Mouse (Mus musculus) forebrain, postnatal 0 days (tissue): Measurements from ENCODE around the gene Hist1h2ak. TPM values are rescaled to one million over a fixed set of nuclear protein-coding genes. Genes with fewer than 3 reads are reported as not detected.
"Not testable (repeated sequence)": the region's sequence is repeated elsewhere in the genome, so short reads cannot be mapped to it uniquely, and the experiment has no call there.

ENCODE experiments used
- ATAC-seq: fragments of 200-750 bp; cut with Nextera tagmentation; 2 replicates; pipeline ENCODE4 v1.8.0; 2017; ENCODE audit warnings: mild to moderate bottlenecking, moderate library complexity
- DNase-seq: peaks from one replicate; pipeline ENCODE4 v3.0.0-alpha.2; 2015
- H3K27ac ChIP-seq: fragments of 300-500 bp; sonication (generic); 2 replicates; pipeline ENCODE4 v1.5.1; 2014; ENCODE audit warnings: low read depth, mild to moderate bottlenecking, antibody characterized with exemption, low read length, moderate library complexity, mixed read lengths
- H3K27me3 ChIP-seq: fragments of 300-500 bp; sonication (generic); 2 replicates; pipeline ENCODE4 v1.6.1; 2014; ENCODE audit warnings: mild to moderate bottlenecking, low read length, mixed read lengths; ENCODE audit not compliant: insufficient read depth
- H3K36me3 ChIP-seq: fragments of 300-500 bp; sonication (generic); 2 replicates; pipeline ENCODE4 v1.6.1; 2014; ENCODE audit warnings: mild to moderate bottlenecking, moderate library complexity; ENCODE audit not compliant: insufficient read depth
- H3K4me1 ChIP-seq: fragments of 300-500 bp; sonication (generic); 2 replicates; pipeline ENCODE4 v1.6.1; 2014; ENCODE audit warnings: antibody characterized with exemption; ENCODE audit not compliant: insufficient read depth
- H3K4me2 ChIP-seq: fragments of 300-500 bp; sonication (generic); 2 replicates; pipeline ENCODE4 v1.6.1; 2014; ENCODE audit warnings: low read depth, mild to moderate bottlenecking, moderate library complexity
- H3K4me3 ChIP-seq: fragments of 300-500 bp; sonication (generic); 2 replicates; pipeline ENCODE4 v1.5.1; 2014; ENCODE audit warnings: low read depth, low read length, mixed read lengths
- H3K9ac ChIP-seq: fragments of 300-500 bp; sonication (generic); 2 replicates; pipeline ENCODE4 v1.6.1; 2014; ENCODE audit warnings: mild to moderate bottlenecking
- H3K9me3 ChIP-seq: fragments of 300-500 bp; sonication (generic); 2 replicates; pipeline ENCODE4 v1.6.1; 2016; ENCODE audit warnings: low read length
- CTCF ChIP-seq: sonication (generic); IDR thresholded peaks from 2 replicates; pipeline ENCODE4 v1.5.1; 2016; ENCODE audit warnings: antibody characterized with exemption, control low read depth, low read depth
- WGBS: fragments of 180-500 bp; shearing (Covaris S2); extraction: QIAGEN DNeasy Blood & Tissue Kit; methylation state at CpG from one replicate; pipeline ENCODE4 v1.1.7; 2014; 5-methylcytosine and 5-hydroxymethylcytosine counted together
- polyA plus RNA-seq: library from polyadenylated mRNA; unstranded; fragments of >200 nt; fragmentation: Nextera tagmentation; extraction: Ambion mirVana; gene quantifications from 2 replicates; pipeline ENCODE4 v1.2.1, GENCODE M21; 2015
- total RNA-seq: library from RNA; depleted of rRNA; stranded (reverse); fragments of >200 nt; gene quantifications from 2 replicates; pipeline ENCODE4 v1.2.3, GENCODE M21; 2014

Hist1h2ak gene
- total and polyA plus RNA-seq, 2 experiments from 2014 or later, result 5.2 to 242 TPM

DNA sequence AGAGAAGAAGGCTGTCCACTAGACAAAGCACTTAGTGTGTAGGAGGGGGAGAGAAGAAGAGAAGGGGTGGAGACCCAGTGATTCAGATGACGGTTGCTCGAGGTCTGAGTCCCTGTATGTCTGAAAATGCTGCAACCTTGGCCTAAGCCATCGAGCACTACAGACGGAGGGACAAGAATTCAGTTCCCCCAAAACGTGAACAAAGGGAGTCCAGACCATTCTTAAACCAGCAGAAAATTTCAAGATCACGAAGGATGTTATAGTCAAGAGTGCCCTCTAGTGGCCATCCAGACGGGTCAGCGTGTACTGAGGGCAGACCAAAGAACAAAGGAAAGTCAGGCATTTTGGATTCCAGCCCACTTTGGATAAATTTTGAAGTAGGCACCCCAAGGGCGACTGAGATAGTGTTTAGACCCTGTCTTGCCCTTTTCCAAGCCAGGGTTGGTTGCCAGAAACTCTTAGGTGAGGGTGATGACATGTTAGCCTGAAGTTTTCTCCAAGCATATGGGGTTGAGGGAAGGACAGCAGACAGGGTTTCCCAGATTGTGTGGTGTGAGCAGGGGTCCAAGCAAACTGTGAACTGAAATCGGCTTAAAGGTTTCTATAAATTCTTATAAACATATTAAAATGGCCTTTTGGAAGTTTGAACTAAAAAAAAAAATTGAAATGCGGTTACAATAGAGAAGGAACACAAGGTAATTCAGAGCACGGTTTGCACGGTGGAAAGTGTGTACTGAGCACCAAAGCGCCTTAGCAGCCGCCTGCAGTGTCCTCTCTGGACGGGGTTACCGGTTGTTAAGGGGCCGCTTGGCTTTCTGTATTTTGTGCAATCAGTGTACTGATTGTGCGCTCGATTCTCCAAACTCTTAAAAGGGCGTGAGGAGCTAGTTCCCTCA, 19.4 kb downstream of the Hist1h2ak start:
- peak overlapping the region; percentile 64 for H3K9ac ChIP-seq
- peak; percentile 88 for TF ChIP-seq CTCF
- H3K4me2 ChIP-seq, result peak overlapping the region; percentile 69
- no peaks in the 10 kb centered on the region for H3K9me3 ChIP-seq
- H3K27ac ChIP-seq, result peak overlapping the region; percentile 94
- whole genome bisulfite sequencing, result under 1% methylated on average over 21 of the region's 21 CpGs
- H3K4me3 ChIP-seq, result peak overlapping the region; percentile 49
- H3K36me3 ChIP-seq, result no peaks in the 10 kb centered on the region
- H3K4me1 ChIP-seq, result peaks cover 4% of the 10 kb centered on the region; the same call in 1 of the 2 replicates
- DNase-seq (peak; percentile 93), ATAC-seq (peak; percentile 81)
- H3K27me3 ChIP-seq, result no peaks in the 10 kb centered on the region

DNA sequence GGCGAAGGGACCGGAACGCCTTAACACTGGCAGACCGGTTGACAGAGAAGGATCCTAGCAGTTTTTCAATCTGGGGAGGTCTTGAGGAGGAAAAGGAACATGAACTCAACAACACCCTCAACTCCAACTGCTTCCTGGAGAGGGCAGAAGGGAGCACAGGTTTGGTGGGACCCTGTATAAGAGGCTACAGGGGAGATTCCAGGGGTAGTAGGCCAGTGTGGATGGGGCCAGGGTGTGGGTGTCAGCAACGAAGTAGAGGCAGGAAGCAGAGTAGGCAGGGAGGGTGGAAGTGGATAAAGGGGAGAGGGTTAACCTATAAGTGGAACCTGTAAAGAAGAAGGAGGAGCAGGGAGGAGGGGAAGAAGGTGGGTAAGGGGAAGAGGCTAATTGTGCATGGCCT, 20.2 kb downstream of the Hist1h2ak start:
- Histone ChIP-seq H3K27ac (peak overlapping the region; percentile 94), H3K4me2 (0 out of 2 replicates have a peak overlapping the region, but pooled peaks have one; percentile 69)
- WGBS, result 73% methylated on average over 5 of the region's 5 CpGs

DNA sequence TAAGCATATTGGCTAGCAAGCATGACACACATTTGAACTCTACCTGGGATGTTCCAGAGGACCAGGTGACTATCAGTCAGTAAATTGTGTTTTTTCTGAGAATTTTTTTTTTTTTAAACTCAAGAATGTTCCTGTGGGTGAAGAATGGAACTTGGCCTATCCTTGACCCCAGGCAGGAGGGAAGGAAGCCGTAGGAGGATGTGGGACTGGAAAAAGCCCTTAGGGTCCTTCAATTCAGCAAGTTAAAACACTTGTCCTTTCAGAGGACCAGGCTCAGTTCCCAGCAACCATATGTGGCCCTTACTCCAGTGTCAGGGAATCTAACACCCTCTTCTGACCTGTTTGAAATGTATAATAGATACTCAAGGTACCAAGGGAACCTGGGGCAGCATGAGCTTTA, 24.1 kb downstream of the Hist1h2ak start:
- ATAC-seq (no peak), DNase-seq (no peak)
- no peak overlapping the region for H3K4me2 ChIP-seq
- no peaks in the 10 kb centered on the region for H3K9me3 ChIP-seq
- no peak overlapping the region for H3K27ac ChIP-seq
- H3K4me3 ChIP-seq, result no peak overlapping the region
- TF ChIP-seq CTCF, result no peak
- no peaks in the 10 kb centered on the region for H3K4me1 ChIP-seq
- H3K36me3 ChIP-seq, result no peaks in the 10 kb centered on the region
- no peak overlapping the region for H3K9ac ChIP-seq
- no peaks in the 10 kb centered on the region for H3K27me3 ChIP-seq
- WGBS, result 80% methylated on average over 1 of the region's 1 CpGs

More for the DNA sequence above, 20.2 kb downstream of the Hist1h2ak start:
- ATAC-seq (peak; percentile 5; the same call in 1 of the 2 replicates), DNase-seq (no peak)
- Histone ChIP-seq H3K4me3 (no peak overlapping the region), H3K27me3 (no peaks in the 10 kb centered on the region), H3K36me3 (no peaks in the 10 kb centered on the region), H3K9me3 (no peaks in the 10 kb centered on the region), H3K4me1 (peaks cover 4% of the 10 kb centered on the region; the same call in 1 of the 2 replicates), H3K9ac (peak overlapping the region; percentile 64; the same call in 1 of the 2 replicates)
- peak; percentile 43 for TF ChIP-seq CTCF

DNA sequence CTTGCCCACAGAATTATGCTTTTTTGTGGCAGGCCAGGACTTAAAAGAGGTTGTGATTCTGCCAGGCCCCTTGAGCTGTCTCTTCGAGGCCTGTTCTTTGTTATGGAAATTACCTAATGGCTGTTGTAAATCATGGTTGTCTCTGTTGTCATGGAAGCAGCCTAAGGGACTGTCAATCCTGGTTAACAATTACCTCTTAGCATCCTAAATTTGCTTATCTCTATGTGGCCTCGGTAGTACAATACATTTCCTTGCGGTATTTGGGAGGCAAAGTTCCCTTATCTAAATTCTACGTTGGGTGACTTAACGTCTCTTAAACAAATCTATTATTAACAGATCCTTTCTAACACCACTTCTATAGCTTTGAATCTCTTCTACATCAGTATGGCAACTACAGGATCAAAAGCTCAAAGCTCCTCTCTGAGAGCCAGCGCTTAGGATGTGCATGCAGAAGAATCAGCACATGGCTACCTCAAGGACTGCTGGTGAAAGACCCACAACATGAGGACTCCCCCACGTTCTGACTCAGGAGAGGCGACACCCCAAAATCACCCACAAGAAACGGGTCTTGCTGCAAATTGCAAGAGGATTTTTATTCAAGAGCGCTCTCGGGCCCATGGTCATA, 25.6 kb downstream of the Hist1h2ak start:
- Histone ChIP-seq H3K4me2 (no peak overlapping the region), H3K36me3 (no peaks in the 10 kb centered on the region), H3K9ac (no peak overlapping the region), H3K4me3 (no peak overlapping the region), H3K4me1 (no peaks in the 10 kb centered on the region), H3K27ac (no peak overlapping the region), H3K9me3 (no peaks in the 10 kb centered on the region), H3K27me3 (no peaks in the 10 kb centered on the region)
- TF ChIP-seq CTCF, result no peak
- DNase-seq (peak; percentile 11), ATAC-seq (peak; percentile 55)
- WGBS, result 29% methylated on average over 11 of the region's 11 CpGs

DNA sequence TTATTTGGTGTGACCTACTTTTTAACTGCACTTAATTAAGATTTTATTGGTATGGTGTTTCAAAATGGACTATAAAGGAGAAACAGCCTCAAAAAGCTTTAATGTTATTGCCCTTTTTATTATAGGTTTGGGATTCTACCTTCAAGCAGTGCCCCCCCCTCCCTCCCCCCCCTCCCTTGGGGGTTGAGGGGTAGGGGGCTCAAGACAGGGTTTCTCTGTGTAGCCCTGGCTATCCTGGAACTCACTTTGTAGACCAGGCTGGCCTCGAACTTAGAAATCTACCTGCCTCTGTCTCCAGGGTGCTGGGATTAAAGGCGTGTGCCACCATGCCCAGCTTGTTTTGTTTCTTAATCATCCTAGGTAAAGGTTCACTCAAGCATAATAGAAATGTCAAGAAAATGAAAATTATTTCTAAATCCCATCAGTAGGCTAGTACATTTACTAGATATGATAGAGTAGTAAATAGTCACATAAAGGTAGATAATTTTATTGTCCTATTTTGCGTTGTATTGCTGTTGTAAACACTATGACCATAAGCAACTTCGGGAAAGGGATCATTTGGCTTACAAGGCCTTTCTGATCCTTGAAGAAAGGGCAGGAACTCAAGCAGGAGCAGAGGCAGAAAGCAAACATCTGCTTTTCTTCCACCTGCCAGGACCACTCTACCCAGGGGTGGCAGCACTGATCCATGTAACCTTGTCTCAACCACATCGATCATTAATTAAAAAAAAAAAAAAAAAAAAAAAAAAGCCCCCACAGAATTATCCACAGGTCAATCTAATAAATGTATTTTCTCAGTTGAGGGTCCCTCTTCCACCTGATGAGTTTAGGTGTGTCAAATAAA, 30.4 kb downstream of the Hist1h2ak start:
- no peak for DNase-seq
- H3K4me3 ChIP-seq, result no peak overlapping the region
- H3K9me3 ChIP-seq, result no peaks in the 10 kb centered on the region
- no peak overlapping the region for H3K27ac ChIP-seq
- ATAC-seq, result no peak
- H3K27me3 ChIP-seq, result no peaks in the 10 kb centered on the region
- 22% methylated on average over 5 of the region's 5 CpGs for WGBS
- peak overlapping the region; percentile 63; the same call in 1 of the 2 replicates for H3K4me2 ChIP-seq
- no peak overlapping the region for H3K9ac ChIP-seq
- peaks cover 11% of the 10 kb centered on the region for H3K4me1 ChIP-seq
- TF ChIP-seq CTCF, result no peak
- H3K36me3 ChIP-seq, result no peaks in the 10 kb centered on the region

DNA sequence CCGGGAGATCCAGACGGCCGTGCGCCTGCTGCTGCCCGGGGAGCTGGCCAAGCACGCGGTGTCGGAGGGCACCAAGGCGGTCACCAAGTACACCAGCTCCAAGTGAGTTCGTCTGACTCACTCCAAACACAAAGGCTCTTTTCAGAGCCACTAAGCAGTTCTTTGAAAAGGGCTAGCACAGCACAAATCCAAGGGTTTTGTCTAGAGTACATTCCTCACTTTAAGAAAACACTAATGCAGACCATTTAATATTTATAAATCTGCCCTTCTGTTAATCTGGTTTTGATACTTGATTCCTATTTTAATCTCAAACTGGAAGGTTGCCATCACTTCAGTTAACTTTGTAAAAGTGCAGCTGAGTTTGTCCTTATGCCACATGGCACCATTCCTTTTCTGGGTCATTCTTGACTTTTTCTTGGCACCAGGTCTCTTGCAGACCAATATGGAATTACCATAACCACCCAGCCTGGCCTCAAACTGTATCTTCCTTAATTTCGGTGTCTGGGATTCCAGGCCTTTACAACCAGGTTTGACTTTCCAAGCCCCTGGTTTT, 31.2 kb downstream of the Hist1h2ak start:
- H3K9ac ChIP-seq, result peak overlapping the region; percentile 50
- H3K4me1 ChIP-seq, result peaks cover 15% of the 10 kb centered on the region
- peak overlapping the region; percentile 70; the same call in 1 of the 2 replicates for H3K27ac ChIP-seq
- no peak for TF ChIP-seq CTCF
- H3K4me2 ChIP-seq, result peak overlapping the region; percentile 63
- DNase-seq, result peak; percentile 49
- no peaks in the 10 kb centered on the region for H3K9me3 ChIP-seq
- H3K36me3 ChIP-seq, result no peaks in the 10 kb centered on the region
- 3% methylated on average over 11 of the region's 11 CpGs for WGBS
- H3K27me3 ChIP-seq, result no peaks in the 10 kb centered on the region
- H3K4me3 ChIP-seq, result peak overlapping the region; percentile 38
- ATAC-seq, result peak; percentile 37

DNA sequence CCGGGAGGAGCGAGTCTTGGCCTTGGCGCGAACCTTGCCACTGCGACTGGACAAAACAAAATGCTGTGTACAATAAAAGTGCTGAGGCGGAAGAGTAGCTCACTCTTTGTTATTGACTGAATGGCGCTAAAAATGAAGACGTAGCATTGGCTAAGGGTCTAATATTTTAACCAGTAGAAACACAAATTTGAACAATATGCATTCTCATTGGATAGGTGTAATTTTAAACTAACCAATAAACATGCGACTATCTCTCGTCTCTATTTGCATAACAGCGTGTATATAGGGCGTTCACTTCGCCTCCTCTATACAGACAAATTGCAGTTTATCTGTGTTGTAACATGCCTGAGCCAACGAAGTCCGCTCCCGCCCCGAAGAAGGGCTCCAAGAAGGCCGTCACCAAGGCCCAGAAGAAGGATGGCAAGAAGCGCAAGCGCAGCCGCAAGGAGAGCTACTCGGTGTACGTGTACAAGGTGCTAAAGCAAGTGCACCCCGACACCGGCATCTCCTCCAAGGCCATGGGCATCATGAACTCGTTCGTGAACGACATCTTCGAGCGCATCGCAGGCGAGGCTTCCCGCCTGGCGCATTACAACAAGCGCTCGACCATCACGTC, 31.8 kb downstream of the Hist1h2ak start, which contains the start of gene Hist1h2bm:
Hist1h2bm (plus strand) TSS at position 288 of the 616 bp plus-strand sequence.
- H3K4me3 ChIP-seq, result peak within 1 kb of the TSS; percentile 38
- DNase-seq (peak; percentile 92), ATAC-seq (peak; percentile 96)
- H3K27me3 ChIP-seq, H3K9me3 ChIP-seq, H3K36me3 ChIP-seq: not testable (repeated sequence)
- H3K4me2 ChIP-seq, result peak within 1 kb of the TSS; percentile 63
- peak within 1 kb of the TSS; percentile 50 for H3K9ac ChIP-seq
- WGBS, result 4% methylated on average over 37 of the region's 37 CpGs
- H3K27ac ChIP-seq, result peak within 1 kb of the TSS; percentile 70
- peaks cover 15% of the 10 kb centered on the region for H3K4me1 ChIP-seq

DNA sequence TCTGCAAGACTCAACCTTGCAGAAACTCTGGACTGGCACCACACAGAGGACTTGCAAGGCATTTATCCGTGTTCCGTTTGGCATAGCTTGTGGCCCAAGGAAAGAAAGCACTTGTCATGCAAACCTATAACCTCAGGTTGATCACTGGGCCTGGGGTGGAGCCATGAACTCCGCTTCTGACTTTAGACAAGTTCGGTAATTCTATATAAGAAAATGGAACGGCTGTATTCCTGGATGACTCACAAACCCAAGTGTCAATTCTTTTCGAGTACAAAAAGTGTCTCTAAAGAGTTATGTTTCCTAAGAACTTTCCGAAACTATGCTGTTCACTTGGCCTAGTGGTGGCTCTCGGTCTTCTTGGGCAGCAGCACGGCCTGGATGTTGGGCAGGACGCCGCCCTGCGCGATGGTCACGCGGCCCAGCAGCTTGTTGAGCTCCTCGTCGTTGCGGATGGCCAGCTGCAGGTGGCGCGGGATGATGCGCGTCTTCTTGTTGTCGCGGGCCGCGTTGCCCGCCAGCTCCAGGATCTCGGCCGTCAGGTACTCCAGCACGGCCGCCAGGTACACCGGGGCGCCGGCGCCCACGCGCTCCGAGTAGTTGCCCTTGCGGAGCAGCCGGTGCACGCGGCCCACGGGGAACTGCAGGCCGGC, 32.4 kb downstream of the Hist1h2ak start:
- H3K9ac ChIP-seq, result peak overlapping the region; percentile 31; the same call in 1 of the 2 replicates
- H3K27ac ChIP-seq, H3K27me3 ChIP-seq, ATAC-seq, H3K9me3 ChIP-seq, DNase-seq, H3K36me3 ChIP-seq: not testable (repeated sequence)
- peaks cover 15% of the 10 kb centered on the region for H3K4me1 ChIP-seq
- 1% methylated on average over 19 of the region's 44 CpGs for WGBS
- H3K4me3 ChIP-seq, result peak overlapping the region; percentile 38
- peak overlapping the region; percentile 63 for H3K4me2 ChIP-seq
